Mouse (Mus musculus) liver, embryonic 18 days (tissue): Measurements from ENCODE around the gene Gm17677. TPM values are rescaled to one million over a fixed set of nuclear protein-coding genes. Genes with fewer than 3 reads are reported as not detected.

Experiments used
- polyA plus RNA-seq: library from polyadenylated mRNA; depleted of rRNA; stranded (reverse); fragments of >200 nt; gene quantifications from 2 replicates; pipeline ENCODE4 v1.2.3, GENCODE M21; 2012; rRNA removed

The Gm17677 gene
- polyA plus RNA-seq: not detected in 2 replicates

GRCm38 (mm10) chr9:35740749-35741148 lies at the start of gene Gm17677:
Gene Gm17677, plus strand, starts transcription at chr9:35741049.

GRCm38 (mm10) chr9:35778009-35778408 lies 37.2 kb downstream of the Gm17677 start, which contains the start of gene Gm17727:
Gene Gm17727, minus strand, starts transcription at chr9:35778109.

GRCm38 (mm10) chr9:35790001-35790400 lies 49.2 kb downstream of the Gm17677 start, which contains the start of the genes Gm27235 and D730048I06Rik:
Gene Gm27235, minus strand, starts transcription at chr9:35790101.
Gene D730048I06Rik, minus strand, starts transcription at chr9:35790112.

Other genes with a start within 250 kb of the Gm17677 start
- gene Gm1113, start 222.8 kb upstream of the Gm17677 start, polyA plus RNA-seq: not detected in 2 replicates
- 0.08 and 0.10 TPM in 2 replicates for gene Ddx25, start 182.5 kb upstream of the Gm17677 start, polyA plus RNA-seq
- gene Pus3, start 182.5 kb upstream of the Gm17677 start, polyA plus RNA-seq: 5.3 and 5.6 TPM in 2 replicates
- gene Pate2, start 170.8 kb upstream of the Gm17677 start, polyA plus RNA-seq: 0.03 and 0.08 TPM in 2 replicates
- gene Hyls1, start 170.7 kb upstream of the Gm17677 start, polyA plus RNA-seq: 2.3 and 2.5 TPM in 2 replicates
- gene Pate4, start 129.1 kb upstream of the Gm17677 start, polyA plus RNA-seq: not detected in 2 replicates
- gene Pate3, start 92.8 kb upstream of the Gm17677 start, polyA plus RNA-seq: not detected in 2 replicates
- not detected in 2 replicates for gene Pate1, start 53.7 kb upstream of the Gm17677 start, polyA plus RNA-seq
- not detected in 2 replicates for gene Gm17727, start 37.1 kb downstream of the Gm17677 start, polyA plus RNA-seq
- gene Gm27235, start 49.1 kb downstream of the Gm17677 start, polyA plus RNA-seq: not detected in 2 replicates
- not detected in 2 replicates for gene D730048I06Rik, start 49.1 kb downstream of the Gm17677 start, polyA plus RNA-seq
- gene 9230110F15Rik, start 103.1 kb downstream of the Gm17677 start, polyA plus RNA-seq: not detected in 2 replicates
- not detected in 2 replicates for gene 9230113P08Rik, start 167.4 kb downstream of the Gm17677 start, polyA plus RNA-seq